In genomic region chr2:18209211-18209823, GRCm38 (mm10) we compare ENCODE assay signal across 13 mouse cellular contexts.
"Had no signal": no experiment of that assay in that cellular context is flagged by ENCODE, and none has a peak within 500 bp of the region (broad histone marks: within the 10 kb centered on the region; RNA-seq: fewer than 3 reads in every experiment).

No protein-coding gene starts in this region.

- H3K27ac ChIP-seq: limb, embryonic 13.5 days; liver, embryonic 15.5 days; midbrain, embryonic 10.5 days; neural tube, embryonic 12.5 days; stomach, postnatal 0 days had no signal

- DNase-seq: kidney, postnatal 14 days; left cerebral cortex, postnatal 4 days; lung, adult 2 months; lung, postnatal 4 days; midbrain, embryonic 14.5 days; thymus, postnatal 4 days had no signal

- ATAC-seq: lung, postnatal 0 days had no signal

- H3K4me2 ChIP-seq: limb, embryonic 13.5 days; liver, embryonic 11.5 days; liver, embryonic 15.5 days; neural tube, embryonic 12.5 days had no signal

- H3K4me1 ChIP-seq: liver, embryonic 15.5 days; midbrain, embryonic 10.5 days; neural tube, embryonic 12.5 days had no signal

- H3K27me3 ChIP-seq: limb, embryonic 13.5 days; liver, embryonic 15.5 days; neural tube, embryonic 12.5 days had no signal

- H3K9me3 ChIP-seq: limb, embryonic 13.5 days; liver, embryonic 15.5 days; midbrain, embryonic 10.5 days; neural tube, embryonic 12.5 days had no signal

- H3K4me3 ChIP-seq: limb, embryonic 13.5 days; liver, embryonic 15.5 days; midbrain, embryonic 10.5 days; neural tube, embryonic 12.5 days had no signal

- H3K9ac ChIP-seq: limb, embryonic 13.5 days; liver, embryonic 15.5 days; neural tube, embryonic 12.5 days had no signal
